Mouse (Mus musculus): ENCODE results near the gene Olfr1388.
"Not testable (repeated sequence)": the region's sequence is repeated elsewhere in the genome, so short reads cannot be mapped to it uniquely, and the experiment has no call there.

Gene Olfr1388

GRCm38 (mm10) chr11:49436411-49436810 lies at the start of gene Olfr1388:
Gene Olfr1388 (plus strand): TSS chr11:49436624.
- no peak for DNase-seq

DNA sequence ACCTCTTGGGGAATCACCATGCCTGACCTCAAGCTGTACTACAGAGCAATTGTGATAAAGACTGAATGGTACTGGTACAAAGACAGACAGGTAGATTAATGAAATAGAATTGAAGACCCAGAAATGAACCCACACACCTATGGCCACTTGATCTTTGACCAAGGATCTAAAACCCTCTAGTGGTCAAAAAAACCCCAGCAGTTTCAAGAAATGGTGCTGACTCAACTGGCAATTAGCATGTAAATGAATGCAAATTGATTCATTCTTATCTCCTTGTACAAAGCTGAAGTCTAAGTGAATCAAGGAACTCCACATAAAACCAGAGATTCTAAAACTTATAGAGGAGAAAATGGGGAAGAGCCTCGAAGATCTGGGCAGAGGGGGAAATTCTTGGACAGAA lies 43.7 kb upstream of the Olfr1388 start:
- DNase-seq, result not testable (repeated sequence)

DNA sequence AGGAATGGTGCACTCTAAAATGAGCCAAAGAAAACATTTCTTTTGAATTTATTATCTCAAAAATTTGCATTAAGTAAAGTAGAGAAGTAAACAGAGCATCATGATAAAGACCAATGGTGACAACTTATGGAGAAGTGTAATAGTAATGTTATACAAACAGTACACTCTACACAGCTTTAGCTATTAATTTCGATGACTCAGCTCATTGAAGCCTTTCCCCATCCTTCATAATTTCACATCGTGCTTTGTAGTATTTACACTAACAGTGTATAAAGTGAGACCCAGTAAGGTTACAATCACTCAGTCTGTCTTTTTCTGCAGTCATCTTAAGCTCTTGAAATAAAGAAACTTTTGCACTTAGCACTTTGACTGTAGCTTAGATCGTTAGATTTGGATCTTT lies 29.6 kb upstream of the Olfr1388 start:
- DNase-seq, result no peak

DNA sequence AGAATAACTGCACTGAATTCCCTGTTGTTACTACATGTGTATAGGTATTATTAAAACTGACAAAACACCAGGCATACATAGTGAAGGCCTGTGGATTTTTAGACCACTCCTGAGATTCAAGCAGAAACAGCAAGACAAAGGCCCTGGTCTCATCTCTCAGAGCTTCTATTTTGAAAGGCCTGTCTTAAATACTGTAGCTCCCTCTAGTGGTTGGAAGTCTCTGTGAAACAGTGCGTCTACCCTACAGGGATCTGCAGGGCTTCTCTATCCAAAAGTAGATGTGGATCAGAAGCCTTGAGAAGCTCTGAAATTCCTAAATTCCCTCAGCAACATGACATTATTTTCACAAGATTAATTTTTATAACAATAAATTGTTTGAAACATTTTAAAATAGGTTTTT lies 25.9 kb upstream of the Olfr1388 start:
- peak; percentile 48 for DNase-seq

GRCm38 (mm10) chr11:49422767-49423166 lies 13.7 kb upstream of the Olfr1388 start, which contains the start of gene Olfr1389:
Gene Olfr1389 (plus strand): TSS chr11:49423067.
- DNase-seq, result no peak

GRCm38 (mm10) chr11:49425257-49425927 lies 11.0 kb upstream of the Olfr1388 start:
- DNase-seq, result no peak

DNA sequence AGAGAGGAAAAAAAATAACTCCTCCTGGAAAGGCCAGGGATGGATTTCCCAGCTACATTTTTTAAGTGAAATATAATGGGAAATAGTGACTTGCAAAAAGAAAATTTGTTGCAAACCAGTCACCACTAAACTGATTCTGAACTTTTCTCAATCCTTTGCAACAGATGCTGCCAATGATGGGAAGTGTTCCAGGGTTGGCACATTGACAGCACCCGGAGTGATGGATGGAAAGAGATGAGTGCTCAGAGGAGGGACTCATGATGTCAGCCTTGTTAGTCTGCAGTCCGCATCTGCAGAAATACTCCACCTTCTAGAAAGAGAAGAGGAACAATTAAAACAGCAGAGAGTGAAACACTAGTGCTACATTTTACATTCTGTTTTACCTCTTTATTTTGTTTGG lies 6.8 kb upstream of the Olfr1388 start:
- no peak for DNase-seq

- no peak for DNase-seq
Measured at GRCm38 (mm10) chr11:49455043-49455442, 18.6 kb downstream of the Olfr1388 start, which contains the start of gene Olfr1387. Gene Olfr1387 (plus strand): TSS chr11:49455343.

DNA sequence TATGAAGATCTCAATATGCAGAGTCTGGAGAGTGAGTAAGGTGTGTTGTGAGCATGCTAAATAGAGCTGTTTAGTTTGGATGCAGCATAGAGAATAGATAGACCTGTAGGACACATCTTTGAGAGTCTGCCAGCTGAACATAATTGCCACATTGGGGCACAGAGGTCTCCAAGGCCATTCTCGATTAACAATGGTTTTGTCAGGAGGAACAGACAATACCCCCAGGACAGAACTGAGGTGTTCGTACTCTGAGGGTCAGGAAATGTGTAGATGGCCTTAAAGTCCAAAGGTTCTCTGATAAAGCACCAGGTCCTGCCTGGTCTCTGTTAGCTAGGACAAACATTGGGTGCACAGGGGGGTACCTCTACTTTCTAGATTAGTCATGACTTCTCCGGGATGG lies 28.3 kb downstream of the Olfr1388 start, which contains the start of gene Olfr1386:
TSS of gene Olfr1386 (plus strand) at position 301 of the 400 bp plus-strand sequence.
- DNase-seq, result not testable (repeated sequence)

DNA sequence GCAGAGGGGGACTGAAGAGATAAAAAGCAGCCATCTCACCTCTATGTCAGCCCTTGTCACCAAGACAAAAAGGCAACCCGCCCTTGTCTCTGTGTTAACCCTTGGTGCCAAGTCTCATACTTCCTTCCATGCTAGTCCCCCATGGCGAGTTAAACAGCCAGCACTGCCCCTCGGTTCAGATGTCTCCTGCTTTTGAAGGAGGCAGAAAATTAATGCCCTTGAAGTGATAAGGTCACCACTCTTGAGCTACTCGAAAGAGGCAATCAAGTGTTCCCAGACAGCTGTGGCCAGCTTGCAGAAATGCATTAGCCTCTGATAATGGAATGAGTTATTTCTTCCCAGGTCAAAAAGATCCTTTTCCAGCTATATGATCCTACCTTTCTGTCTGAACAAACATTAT lies 49.5 kb downstream of the Olfr1388 start:
- no peak for DNase-seq

- not testable (repeated sequence) for DNase-seq
Measured at GRCm38 (mm10) chr11:49488770-49489169, 52.3 kb downstream of the Olfr1388 start, which contains the start of gene Olfr1385. Gene Olfr1385 (plus strand): TSS chr11:49489070.

Data from lung, postnatal 36 days (tissue).